In the genomic region with DNA sequence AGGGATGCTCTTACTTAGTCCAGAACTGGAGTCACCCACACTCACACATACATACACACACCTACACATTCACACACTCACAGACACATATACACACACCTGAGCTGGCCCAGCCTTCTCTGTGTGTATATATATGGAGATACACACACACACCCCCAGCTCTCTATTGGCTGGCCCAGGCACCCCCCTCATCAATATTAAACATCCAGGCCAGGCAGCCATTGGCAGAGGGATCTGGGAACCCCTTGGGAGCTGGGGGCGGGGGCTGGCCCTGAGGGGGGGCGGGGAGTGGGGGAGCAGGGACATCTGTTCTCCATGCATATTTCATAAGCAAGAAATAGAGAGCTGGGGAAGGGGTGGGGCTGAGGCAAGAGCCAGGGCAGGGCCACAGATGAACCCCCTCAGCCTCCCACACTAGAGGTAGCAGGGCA, we compare ENCODE assay signal across 14 mouse cellular contexts. TPM values are rescaled to one million over a fixed set of nuclear protein-coding genes. Genes with fewer than 3 reads are reported as not detected.
DNase-seq lines count a peak whose midpoint lies in the region; ATAC-seq and TF ChIP-seq lines count a peak whose summit lies in the region.
"Had no signal": no experiment of that assay in that cellular context is flagged by ENCODE, and none has a peak within 500 bp of the region (broad histone marks: within the 10 kb centered on the region; RNA-seq: fewer than 3 reads in every experiment).

A gene (minus strand): TSS at position 83 of the 431 bp plus-strand sequence.

- no peak for TF ChIP-seq CTCF in forebrain, postnatal 0 days (IDR thresholded peaks at IDR 0.05; ENCODE audit: low read depth)

- no peak within 1 kb of the TSS for H3K9ac ChIP-seq in forebrain, postnatal 0 days
- H3K9ac ChIP-seq in midbrain, embryonic 13.5 days (replicated peaks), result peak within 1 kb of the TSS; percentile 29
- H3K9ac ChIP-seq in heart, embryonic 11.5 days (ENCODE audit: low read depth, low read length), result no peak within 1 kb of the TSS; the same call in 1 of the 2 replicates

- DNase-seq in embryo, embryonic 11 days, result peak; percentile 60
- no peak for DNase-seq in embryo, embryonic 10 days (ENCODE audit: low spot score)
- peak; percentile 42 for DNase-seq in embryonic facial prominence, embryonic 10.5 days (ENCODE audit: low spot score)
- DNase-seq in forebrain, postnatal 0 days, result peak; percentile 20
- no peak for DNase-seq in ovary, postnatal 36 days (ENCODE audit: low spot score)
- DNase-seq: thymus, postnatal 4 days had no signal

- peak within 1 kb of the TSS; percentile 61 for H3K27ac ChIP-seq in embryonic facial prominence, embryonic 10.5 days (replicated peaks)
- H3K27ac ChIP-seq in forebrain, postnatal 0 days (ENCODE audit: low read depth, low read length), result no peak within 1 kb of the TSS
- peak within 1 kb of the TSS; percentile 81 for H3K27ac ChIP-seq in midbrain, embryonic 13.5 days
- H3K27ac ChIP-seq in heart, embryonic 11.5 days (ENCODE audit: low read depth, low read length), result no peak within 1 kb of the TSS

- H3K27me3 ChIP-seq in embryonic facial prominence, embryonic 10.5 days (replicated peaks; ENCODE audit: low read depth, poor library complexity, severe bottlenecking), result peaks cover 55% of the 10 kb centered on the region
- no peaks in the 10 kb centered on the region for H3K27me3 ChIP-seq in forebrain, postnatal 0 days (ENCODE audit: insufficient read depth, low read length)
- H3K27me3 ChIP-seq in midbrain, embryonic 13.5 days, result peaks cover 12% of the 10 kb centered on the region; the same call in 1 of the 2 replicates
- peaks cover 43% of the 10 kb centered on the region for H3K27me3 ChIP-seq in heart, embryonic 11.5 days (ENCODE audit: control insufficient read depth, insufficient read depth, low read length)

- ATAC-seq in forebrain, postnatal 0 days, result peak; percentile 61; the same call in 1 of the 2 replicates
- peak; percentile 73 for ATAC-seq in midbrain, embryonic 13.5 days
- no peak for ATAC-seq in heart, embryonic 11.5 days (replicated peaks; ENCODE audit: insufficient number of reproducible peaks, low FRiP score, low TSS enrichment)
- ATAC-seq in megakaryocyte progenitor cell, adult 5-6 weeks (replicated peaks; ENCODE audit: poor library complexity), result no peak
- ATAC-seq: inflammation-experienced regulatory T-cells, adult 6 months had no signal

- H3K4me2 ChIP-seq in forebrain, postnatal 0 days (ENCODE audit: low read depth), result no peak within 1 kb of the TSS
- H3K4me2 ChIP-seq in midbrain, embryonic 13.5 days (replicated peaks), result peak within 1 kb of the TSS; percentile 81
- no peak within 1 kb of the TSS for H3K4me2 ChIP-seq in heart, embryonic 11.5 days

- peaks cover 54% of the 10 kb centered on the region for H3K4me1 ChIP-seq in embryonic facial prominence, embryonic 10.5 days
- H3K4me1 ChIP-seq in forebrain, postnatal 0 days (ENCODE audit: insufficient read depth), result peaks cover 3% of the 10 kb centered on the region; the same call in 1 of the 2 replicates
- H3K4me1 ChIP-seq in midbrain, embryonic 13.5 days (replicated peaks), result peaks cover 90% of the 10 kb centered on the region
- H3K4me1 ChIP-seq in heart, embryonic 11.5 days (ENCODE audit: control insufficient read depth, insufficient read depth, low read length), result peaks cover 6% of the 10 kb centered on the region; the same call in 1 of the 2 replicates

- peak within 1 kb of the TSS; percentile 58 for H3K4me3 ChIP-seq in embryonic facial prominence, embryonic 10.5 days
- H3K4me3 ChIP-seq in forebrain, postnatal 0 days (ENCODE audit: low read depth, low read length), result no peak within 1 kb of the TSS
- peak within 1 kb of the TSS; percentile 49 for H3K4me3 ChIP-seq in midbrain, embryonic 13.5 days (replicated peaks)
- H3K4me3 ChIP-seq in heart, embryonic 11.5 days (ENCODE audit: low read depth, low read length), result no peak within 1 kb of the TSS
- H3K4me3 ChIP-seq: megakaryocyte, embryonic 14.5 days had no signal

- H3K9me3 ChIP-seq in embryonic facial prominence, embryonic 10.5 days, result no peaks in the 10 kb centered on the region
- no peaks in the 10 kb centered on the region for H3K9me3 ChIP-seq in forebrain, postnatal 0 days (ENCODE audit: low read length)
- no peaks in the 10 kb centered on the region for H3K9me3 ChIP-seq in midbrain, embryonic 13.5 days
- no peaks in the 10 kb centered on the region for H3K9me3 ChIP-seq in heart, embryonic 11.5 days (replicated peaks; ENCODE audit: control insufficient read depth, low read length)
- H3K9me3 ChIP-seq: megakaryocyte, embryonic 14.5 days had no signal

- WGBS in embryonic facial prominence, embryonic 10.5 days, result 20% methylated on average over 2 of the region's 2 CpGs
- 23% methylated on average over 2 of the region's 2 CpGs for WGBS in forebrain, postnatal 0 days
- WGBS in midbrain, embryonic 13.5 days, result 13% methylated on average over 2 of the region's 2 CpGs
- WGBS in heart, embryonic 11.5 days (ENCODE audit: insufficient replicate concordance), result 40% methylated on average over 2 of the region's 2 CpGs

- no peaks in the 10 kb centered on the region for H3K36me3 ChIP-seq in embryonic facial prominence, embryonic 10.5 days (replicated peaks)
- no peaks in the 10 kb centered on the region for H3K36me3 ChIP-seq in forebrain, postnatal 0 days (ENCODE audit: insufficient read depth)
- no peaks in the 10 kb centered on the region for H3K36me3 ChIP-seq in midbrain, embryonic 13.5 days
- H3K36me3 ChIP-seq in heart, embryonic 11.5 days (ENCODE audit: control insufficient read depth, insufficient read depth, low read length), result no peaks in the 10 kb centered on the region

RNA-seq across cellular contexts. Expression of the gene that starts here (rescaled TPM):
- polyA plus RNA-seq in embryonic facial prominence, embryonic 10.5 days (2016; fragmentation: Nextera tagmentation; extraction: Ambion mirVana), result 4.1 and 4.7 TPM in 2 replicates
- 0.95 and 1.0 TPM in 2 replicates for total RNA-seq in forebrain, postnatal 0 days (2014; rRNA removed)
- 0.20 and 0.47 TPM in 2 replicates for polyA plus RNA-seq in forebrain, postnatal 0 days (2015; fragmentation: Nextera tagmentation; extraction: Ambion mirVana)
- polyA plus RNA-seq in midbrain, embryonic 13.5 days (2015; fragmentation: Nextera tagmentation; extraction: Ambion mirVana), result 7.7 and 8.9 TPM in 2 replicates
- not detected in 2 replicates for polyA plus RNA-seq in heart, embryonic 11.5 days (2014; fragmentation: Nextera tagmentation; extraction: Ambion mirVana)
- total RNA-seq in megakaryocyte progenitor cell, adult 5-6 weeks (2015), result not detected in 2 replicates
- total RNA-seq in megakaryocyte progenitor cell, adult 5-6 weeks (2017), result not detected in 2 replicates
- total RNA-seq: MEL had no signal
- polyA plus RNA-seq: gonadal fat pad, adult 2 months; inflammation-experienced regulatory T-cells, adult 6 months; liver, embryonic 16.5 days had no signal

Comparison
In these comparisons a context has a peak if more than half of its experiments do, and no peak if none do; other contexts are left out.
1. DNase-seq: peak in embryo, embryonic 11 days (single experiment), embryonic facial prominence, embryonic 10.5 days (single experiment) and forebrain, postnatal 0 days (single experiment); none in embryo, embryonic 10 days (single experiment) and ovary, postnatal 36 days (single experiment).
2. H3K27ac ChIP-seq: peak in embryonic facial prominence, embryonic 10.5 days (single experiment) and midbrain, embryonic 13.5 days (single experiment); none in forebrain, postnatal 0 days (single experiment) and heart, embryonic 11.5 days (single experiment).
3. H3K4me3 ChIP-seq: peak in embryonic facial prominence, embryonic 10.5 days (single experiment) and midbrain, embryonic 13.5 days (single experiment); none in forebrain, postnatal 0 days (single experiment) and heart, embryonic 11.5 days (single experiment).
4. ATAC-seq: peak in forebrain, postnatal 0 days (single experiment) and midbrain, embryonic 13.5 days (single experiment); none in heart, embryonic 11.5 days (single experiment) and megakaryocyte progenitor cell, adult 5-6 weeks (single experiment).